In genomic region chr6:140448010-140448739, GRCm38 (mm10) we compare ENCODE assay signal across 28 mouse cellular contexts. TPM values are rescaled to one million over a fixed set of nuclear protein-coding genes. Genes with fewer than 3 reads are reported as not detected.
A peak's percentile ranks its signal among the peaks of the same experiment; 100 is the strongest.
DNase-seq lines count a peak whose midpoint lies in the region; ATAC-seq and TF ChIP-seq lines count a peak whose summit lies in the region.
"Had no signal": no experiment of that assay in that cellular context is flagged by ENCODE, and none has a peak within 500 bp of the region (broad histone marks: within the 10 kb centered on the region; RNA-seq: fewer than 3 reads in every experiment).

No protein-coding gene starts in this region.

- no peak overlapping the region for H3K27ac ChIP-seq in forebrain, postnatal 0 days (ENCODE audit: low read depth, low read length)
- H3K27ac ChIP-seq in forebrain, embryonic 14.5 days (ENCODE audit: low read depth, low read length), result no peak overlapping the region; the same call in 1 of the 2 replicates
- H3K27ac ChIP-seq in hindbrain, postnatal 0 days, result peak overlapping the region; percentile 26; the same call in 1 of the 2 replicates
- H3K27ac ChIP-seq in hindbrain, embryonic 10.5 days, result no peak overlapping the region
- H3K27ac ChIP-seq: embryonic facial prominence, embryonic 10.5 days; embryonic facial prominence, embryonic 15.5 days; intestine, embryonic 15.5 days; liver, embryonic 12.5 days; neural tube, embryonic 12.5 days had no signal

- no peak for DNase-seq in cerebellum, postnatal 36 days
- DNase-seq in forebrain, postnatal 0 days, result no peak
- no peak for DNase-seq in forebrain, embryonic 14.5 days (ENCODE audit: low spot score)
- DNase-seq in hindbrain, postnatal 0 days (ENCODE audit: low spot score), result peak; percentile 17
- DNase-seq in hindbrain, embryonic 10.5 days (ENCODE audit: low spot score), result no peak
- peak; percentile 26 for DNase-seq in ZHBTc4 (ENCODE audit: low read depth, low spot score)
- DNase-seq in kidney, adult 9 months, result no peak
- DNase-seq: adrenal gland, adult 8-10 months; gastrocnemius, postnatal 10 days; heart, postnatal 4 days; kidney, adult 2 months; kidney, postnatal 10 days; layer of hippocampus, postnatal 36 days; left cerebral cortex, postnatal 4 days; liver, postnatal 0 days; lung, postnatal 36 days; thymus, adult 2 months; thymus, postnatal 36 days had no signal

- H3K4me1 ChIP-seq in forebrain, postnatal 0 days (ENCODE audit: insufficient read depth), result no peaks in the 10 kb centered on the region
- H3K4me1 ChIP-seq in forebrain, embryonic 14.5 days (ENCODE audit: control insufficient read depth, insufficient read depth, low read length), result peaks cover 7% of the 10 kb centered on the region; the same call in 1 of the 2 replicates
- peaks cover 6% of the 10 kb centered on the region; the same call in 1 of the 2 replicates for H3K4me1 ChIP-seq in hindbrain, postnatal 0 days (ENCODE audit: insufficient read depth, low read length)
- H3K4me1 ChIP-seq in hindbrain, embryonic 10.5 days (replicated peaks), result peaks cover 16% of the 10 kb centered on the region
- H3K4me1 ChIP-seq: embryonic facial prominence, embryonic 15.5 days; liver, embryonic 12.5 days had no signal

- TF ChIP-seq CTCF in forebrain, postnatal 0 days (IDR thresholded peaks at IDR 0.05; ENCODE audit: low read depth), result no peak
- TF ChIP-seq CTCF in hindbrain, postnatal 0 days (IDR thresholded peaks at IDR 0.05; ENCODE audit: low read depth), result no peak

- no peaks in the 10 kb centered on the region for H3K27me3 ChIP-seq in forebrain, postnatal 0 days (ENCODE audit: insufficient read depth, low read length)
- H3K27me3 ChIP-seq in forebrain, embryonic 14.5 days (replicated peaks; ENCODE audit: control insufficient read depth, insufficient read depth, low read length), result no peaks in the 10 kb centered on the region
- H3K27me3 ChIP-seq in hindbrain, postnatal 0 days (ENCODE audit: insufficient read depth, low read length), result no peaks in the 10 kb centered on the region
- H3K27me3 ChIP-seq in hindbrain, embryonic 10.5 days (ENCODE audit: insufficient read depth, poor library complexity, severe bottlenecking), result no peaks in the 10 kb centered on the region
- H3K27me3 ChIP-seq: CH12.LX; embryonic facial prominence, embryonic 15.5 days; heart, embryonic 12.5 days; intestine, embryonic 15.5 days; liver, embryonic 12.5 days; neural tube, embryonic 12.5 days had no signal

- ATAC-seq in cerebellum, adult (ENCODE audit: insufficient number of reproducible peaks, low FRiP score, low TSS enrichment), result peak; percentile 50; the same call in 1 of the 2 replicates
- ATAC-seq in forebrain, postnatal 0 days, result peak; percentile 24; the same call in 1 of the 2 replicates
- no peak for ATAC-seq in forebrain, embryonic 14.5 days
- ATAC-seq in hindbrain, postnatal 0 days, result 0 out of 2 replicates have a peak, but pooled peaks have one; percentile 9
- ATAC-seq: hindbrain, embryonic 16.5 days; intestine, embryonic 15.5 days; liver, embryonic 12.5 days; liver, postnatal 0 days had no signal

- H3K4me3 ChIP-seq in forebrain, postnatal 0 days (ENCODE audit: low read depth, low read length), result no peak overlapping the region
- H3K4me3 ChIP-seq in forebrain, embryonic 14.5 days (ENCODE audit: low read depth, low read length), result no peak overlapping the region
- H3K4me3 ChIP-seq in hindbrain, postnatal 0 days (ENCODE audit: low read length), result no peak overlapping the region
- no peak overlapping the region for H3K4me3 ChIP-seq in hindbrain, embryonic 10.5 days
- H3K4me3 ChIP-seq: embryonic facial prominence, embryonic 10.5 days; embryonic facial prominence, embryonic 15.5 days; heart, embryonic 12.5 days; intestine, embryonic 15.5 days; liver, embryonic 12.5 days; myocyte; neural tube, embryonic 12.5 days had no signal

- H3K4me2 ChIP-seq in forebrain, postnatal 0 days (ENCODE audit: low read depth), result no peak overlapping the region
- H3K4me2 ChIP-seq in forebrain, embryonic 14.5 days (ENCODE audit: low read length), result no peak overlapping the region
- H3K4me2 ChIP-seq in hindbrain, postnatal 0 days (ENCODE audit: low read depth, low read length), result no peak overlapping the region
- H3K4me2 ChIP-seq: embryonic facial prominence, embryonic 15.5 days; heart, embryonic 12.5 days; intestine, embryonic 15.5 days; liver, embryonic 12.5 days; neural tube, embryonic 12.5 days had no signal

- no peaks in the 10 kb centered on the region; the same call in 1 of the 2 replicates for H3K36me3 ChIP-seq in forebrain, postnatal 0 days (ENCODE audit: insufficient read depth)
- H3K36me3 ChIP-seq in forebrain, embryonic 14.5 days (ENCODE audit: control insufficient read depth, insufficient read depth, low read length), result 0 out of 2 replicates have a peak, but pooled peaks cover 2% of the 10 kb centered on the region
- no peaks in the 10 kb centered on the region for H3K36me3 ChIP-seq in hindbrain, postnatal 0 days (ENCODE audit: insufficient read depth, low read length)
- H3K36me3 ChIP-seq in hindbrain, embryonic 10.5 days, result peaks cover 33% of the 10 kb centered on the region
- H3K36me3 ChIP-seq: liver, embryonic 12.5 days had no signal

- H3K9ac ChIP-seq in forebrain, postnatal 0 days, result no peak overlapping the region
- H3K9ac ChIP-seq in forebrain, embryonic 14.5 days (ENCODE audit: low read length), result no peak overlapping the region
- no peak overlapping the region for H3K9ac ChIP-seq in hindbrain, postnatal 0 days (replicated peaks; ENCODE audit: low read length)
- H3K9ac ChIP-seq: embryonic facial prominence, embryonic 15.5 days; heart, embryonic 12.5 days; intestine, embryonic 15.5 days; liver, embryonic 12.5 days; liver, postnatal 0 days; neural tube, embryonic 12.5 days had no signal

- H3K9me3 ChIP-seq in forebrain, postnatal 0 days (ENCODE audit: low read length), result no peaks in the 10 kb centered on the region
- H3K9me3 ChIP-seq in forebrain, embryonic 14.5 days (replicated peaks; ENCODE audit: control insufficient read depth, low read length), result no peaks in the 10 kb centered on the region
- no peaks in the 10 kb centered on the region for H3K9me3 ChIP-seq in hindbrain, postnatal 0 days (ENCODE audit: low read length)
- H3K9me3 ChIP-seq in hindbrain, embryonic 10.5 days, result no peaks in the 10 kb centered on the region
- H3K9me3 ChIP-seq: embryonic facial prominence, embryonic 10.5 days; embryonic facial prominence, embryonic 15.5 days; heart, embryonic 12.5 days; intestine, embryonic 15.5 days; liver, embryonic 12.5 days; neural tube, embryonic 12.5 days had no signal

- 74% methylated on average over 21 of the region's 21 CpGs for WGBS in forebrain, postnatal 0 days
- 80% methylated on average over 21 of the region's 21 CpGs for WGBS in forebrain, embryonic 14.5 days
- WGBS in hindbrain, postnatal 0 days, result 78% methylated on average over 21 of the region's 21 CpGs
- WGBS in hindbrain, embryonic 10.5 days, result 94% methylated on average over 21 of the region's 21 CpGs

RNA-seq across cellular contexts. Expression of gene Plekha5, which starts 24.3 kb away (rescaled TPM):
- 32.0 and 34.0 TPM in 2 replicates for total RNA-seq in forebrain, postnatal 0 days (2014; rRNA removed)
- 9.7 and 15.9 TPM in 2 replicates for polyA plus RNA-seq in forebrain, postnatal 0 days (2015; fragmentation: Nextera tagmentation; extraction: Ambion mirVana)
- 26.5 and 27.9 TPM in 2 replicates for polyA plus RNA-seq in forebrain, embryonic 14.5 days (2014; fragmentation: Nextera tagmentation; extraction: Ambion mirVana)
- 34.4 and 37.8 TPM in 2 replicates for total RNA-seq in hindbrain, postnatal 0 days (2014; rRNA removed)
- polyA plus RNA-seq in hindbrain, postnatal 0 days (2015; fragmentation: Nextera tagmentation; extraction: Ambion mirVana), result 29.3 and 29.9 TPM in 2 replicates
- 35.5 and 43.1 TPM in 2 replicates for polyA plus RNA-seq in hindbrain, embryonic 10.5 days (2016; fragmentation: Nextera tagmentation; extraction: Ambion mirVana)

Comparison
In these comparisons a context has a peak if more than half of its experiments do, and no peak if none do; other contexts are left out.
1. DNase-seq: peak in hindbrain, postnatal 0 days (single experiment) and ZHBTc4 (single experiment); none in cerebellum, postnatal 36 days (0 of 2), forebrain, postnatal 0 days (single experiment), forebrain, embryonic 14.5 days (single experiment), hindbrain, embryonic 10.5 days (single experiment) and kidney, adult 9 months (single experiment).